Mouse (Mus musculus): ENCODE data around the gene Smim20.

Smim20 gene

DNA sequence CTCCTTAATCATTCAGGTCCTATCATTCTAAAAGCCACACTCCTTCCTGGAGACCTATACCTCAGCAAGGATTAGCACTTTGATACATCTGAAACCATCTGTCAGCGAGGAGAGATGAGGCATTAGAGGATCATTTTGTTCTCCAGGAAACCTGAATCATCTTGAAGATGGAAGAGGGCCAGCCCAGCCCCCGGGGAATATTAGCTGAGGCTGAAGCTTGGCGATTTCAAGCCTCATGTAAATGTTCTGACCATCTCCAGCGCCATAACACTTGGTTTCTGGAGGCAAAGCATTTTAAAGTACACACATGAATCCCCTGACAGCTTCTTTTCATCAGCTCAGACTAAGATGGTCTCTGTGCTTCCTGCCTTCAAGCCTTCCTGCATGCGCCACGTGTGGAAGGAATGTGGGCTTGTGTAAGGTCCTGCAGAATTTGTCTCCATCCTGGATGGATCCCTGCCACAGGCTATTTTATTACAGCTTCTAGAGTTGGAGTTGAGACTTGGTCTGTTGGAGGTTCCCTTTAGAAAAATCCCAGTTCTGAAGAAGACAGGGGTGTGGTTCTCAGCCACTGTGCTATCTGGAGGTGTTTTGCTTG is 1.3 kb downstream of the Smim20 start:
- peak; percentile 64 for DNase-seq

DNA sequence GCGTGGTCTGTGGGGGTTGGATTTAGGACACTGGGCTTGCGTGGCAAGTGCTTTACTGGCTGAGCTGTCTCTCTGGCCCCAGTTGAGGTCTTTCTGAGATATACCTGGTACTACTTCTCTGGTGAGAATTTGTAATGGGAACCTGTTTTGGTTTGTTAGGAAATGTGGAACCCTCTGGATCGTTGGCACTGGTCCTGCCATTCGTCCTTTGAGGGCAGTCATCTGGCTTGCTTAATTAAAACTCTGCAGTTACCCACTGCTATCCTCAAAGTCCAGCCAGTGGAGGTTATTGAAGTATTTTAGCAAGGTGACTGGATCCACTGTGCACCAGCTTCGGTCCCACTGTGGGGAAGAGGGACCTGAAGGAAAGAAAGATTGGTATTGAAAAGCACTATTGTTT is 2.9 kb downstream of the Smim20 start:
- no peak for DNase-seq

DNA sequence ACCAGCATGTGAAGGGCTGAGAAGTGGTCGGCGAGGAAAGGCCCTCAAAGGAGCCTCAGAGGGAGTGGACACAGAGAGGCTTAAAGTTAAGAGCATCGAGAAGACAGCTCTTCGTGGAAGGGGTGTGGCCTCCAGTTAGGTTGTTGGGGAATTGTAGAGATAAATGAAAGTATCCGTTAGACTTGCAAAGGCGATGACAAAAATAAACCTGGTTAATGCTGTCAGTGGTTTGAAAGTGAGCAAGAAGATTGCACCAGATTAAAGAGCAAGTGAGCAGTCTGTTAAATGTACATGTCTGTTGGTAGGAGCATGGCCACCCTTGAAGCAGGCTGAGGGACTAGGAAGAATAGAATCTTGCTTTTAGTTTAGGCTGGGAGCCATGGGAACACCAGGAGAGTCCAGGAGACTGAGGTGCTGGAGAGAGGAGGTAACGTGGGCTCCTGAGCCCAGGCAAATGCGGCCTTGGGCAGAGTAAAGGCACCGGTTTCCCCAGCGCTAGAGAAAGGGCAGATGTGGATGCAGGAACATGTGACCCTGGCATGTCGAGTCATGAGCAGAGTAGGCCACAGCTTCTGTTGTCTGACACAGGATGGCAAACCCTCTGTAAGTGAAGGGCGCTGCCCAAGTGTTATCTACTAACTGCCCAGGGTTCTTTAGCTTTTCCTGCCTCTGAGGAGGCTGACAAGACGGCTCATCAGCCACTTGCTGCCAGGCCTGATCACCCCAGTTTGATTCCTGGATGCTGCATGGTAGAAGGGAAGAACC is 4.2 kb downstream of the Smim20 start:
- no peak for DNase-seq

DNA sequence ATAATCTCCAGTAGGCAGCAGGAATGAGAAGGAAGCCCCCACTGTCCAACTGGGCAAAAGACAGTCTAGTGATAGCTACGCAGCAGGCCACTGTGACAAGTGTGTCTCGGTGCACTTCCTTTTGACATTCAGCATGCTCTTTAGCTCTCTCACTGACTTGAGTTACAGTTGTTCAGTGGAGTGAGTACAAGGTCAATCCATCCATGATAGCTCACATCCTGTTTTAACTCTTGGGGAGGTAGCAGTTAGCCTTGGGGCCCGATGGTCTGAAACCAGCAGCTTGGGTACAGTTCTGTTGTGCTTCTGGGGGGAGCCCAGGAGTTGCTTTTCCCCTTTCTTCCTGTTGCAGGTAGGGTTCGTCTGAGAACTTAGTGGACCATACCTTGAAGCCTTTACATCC is 5.7 kb downstream of the Smim20 start:
- DNase-seq: no peak

DNA sequence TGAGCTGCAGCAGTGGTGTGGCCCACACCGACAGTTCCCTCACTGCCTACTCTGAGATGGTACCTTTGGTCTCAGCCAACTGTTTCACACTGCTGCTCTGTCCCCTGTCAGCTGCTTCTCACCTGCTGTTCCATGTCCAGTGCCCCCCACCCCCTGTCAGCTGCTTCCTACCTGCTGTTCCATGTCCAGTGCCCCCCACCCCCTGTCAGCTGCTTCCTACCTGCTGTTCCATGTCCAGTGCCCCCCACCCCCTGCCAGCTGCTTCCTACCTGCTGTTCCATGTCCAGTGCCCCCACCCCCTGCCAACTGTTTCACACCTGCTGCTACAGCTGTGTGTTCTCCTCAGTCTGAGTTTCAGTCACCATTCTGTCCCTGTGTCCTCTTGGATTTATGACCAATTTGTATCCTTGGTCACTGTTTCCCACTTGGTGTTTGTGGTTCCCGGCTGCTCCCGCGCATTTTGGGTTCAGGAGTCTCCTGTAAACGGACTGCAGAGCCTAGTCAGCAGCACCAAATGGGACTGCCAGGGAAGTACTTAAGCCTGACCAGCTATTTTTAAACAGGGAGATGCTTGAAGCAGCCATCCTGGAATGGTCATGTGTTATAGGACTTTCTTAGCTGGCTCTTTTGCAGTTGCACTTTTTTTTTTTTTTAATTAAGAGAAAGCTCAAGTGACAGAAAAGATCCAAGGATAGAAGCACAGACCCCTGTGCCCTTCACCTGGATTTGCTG is 7.0 kb downstream of the Smim20 start:
- no peak for DNase-seq

DNA sequence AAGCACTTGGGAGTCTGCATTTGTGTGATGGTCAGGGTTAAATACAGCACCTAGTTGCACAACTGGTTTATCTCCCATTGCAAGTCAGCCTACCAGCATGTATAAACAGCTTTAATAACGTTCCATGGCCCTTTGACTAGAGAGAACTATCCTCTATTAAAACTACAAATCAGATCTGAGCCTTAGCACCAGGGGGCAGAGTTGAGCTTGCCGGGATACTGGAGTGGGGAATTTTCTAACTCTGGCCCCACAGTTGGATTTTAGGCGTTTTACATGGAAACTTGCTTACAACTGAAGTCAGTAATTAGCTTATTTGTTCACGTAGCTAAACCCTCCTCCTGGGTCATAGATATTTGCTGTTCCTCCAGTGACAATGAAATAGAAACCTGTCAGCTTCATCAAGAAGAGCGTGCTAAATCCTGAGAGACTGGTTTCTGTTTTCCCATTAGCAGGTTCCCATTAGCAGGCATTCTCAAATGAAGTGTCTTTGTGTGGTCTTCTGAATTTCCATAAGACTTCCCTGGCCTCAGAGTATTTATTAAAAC is 8.0 kb downstream of the Smim20 start:
- DNase-seq: peak; percentile 56

DNA sequence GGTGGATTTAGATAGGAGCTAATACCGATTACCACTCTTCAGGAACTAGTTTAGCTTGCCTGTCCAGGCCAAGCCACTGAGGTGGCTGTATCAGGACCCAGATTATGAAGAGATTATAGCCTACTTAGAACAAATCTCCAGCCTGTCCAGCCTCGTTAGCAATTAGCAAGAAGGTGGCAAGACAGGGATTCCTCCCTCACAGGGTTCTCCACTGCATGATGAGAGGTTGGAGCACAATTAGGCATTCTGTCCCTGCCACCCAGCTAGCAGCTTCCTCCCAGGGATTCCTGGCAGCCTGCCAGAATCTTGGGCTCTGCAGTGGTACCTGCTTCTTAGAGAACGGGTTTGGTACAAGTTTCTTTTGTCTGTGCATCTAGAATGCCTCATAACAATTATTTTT is 8.5 kb downstream of the Smim20 start:
- no peak for DNase-seq

DNA sequence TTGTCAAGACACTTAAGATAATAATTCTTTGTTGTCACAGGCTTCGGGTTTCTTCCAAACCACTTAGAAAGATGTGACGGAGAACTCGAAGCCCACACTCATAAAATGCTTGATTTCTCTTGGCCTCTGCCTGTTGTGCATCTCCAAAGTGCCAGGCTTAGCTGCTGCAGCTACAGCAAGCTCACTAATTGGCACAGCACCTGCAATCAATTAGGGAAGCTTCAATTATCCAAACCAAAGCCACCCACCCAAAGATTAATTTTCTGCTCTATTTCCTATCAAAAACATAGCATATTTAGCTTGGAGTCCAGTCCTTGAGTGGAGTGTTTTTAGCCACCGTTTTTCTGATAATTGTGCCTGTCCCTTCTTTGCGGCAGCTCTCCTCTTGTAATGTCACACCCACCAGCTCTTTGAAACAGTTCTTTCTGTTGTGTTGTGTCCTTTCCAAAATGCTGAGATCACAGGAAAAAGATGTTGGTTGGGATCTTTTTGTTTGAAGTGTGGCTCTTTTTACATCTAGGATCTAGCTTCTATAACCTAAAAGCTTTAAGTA is 9.7 kb downstream of the Smim20 start:
- no peak for DNase-seq

DNA sequence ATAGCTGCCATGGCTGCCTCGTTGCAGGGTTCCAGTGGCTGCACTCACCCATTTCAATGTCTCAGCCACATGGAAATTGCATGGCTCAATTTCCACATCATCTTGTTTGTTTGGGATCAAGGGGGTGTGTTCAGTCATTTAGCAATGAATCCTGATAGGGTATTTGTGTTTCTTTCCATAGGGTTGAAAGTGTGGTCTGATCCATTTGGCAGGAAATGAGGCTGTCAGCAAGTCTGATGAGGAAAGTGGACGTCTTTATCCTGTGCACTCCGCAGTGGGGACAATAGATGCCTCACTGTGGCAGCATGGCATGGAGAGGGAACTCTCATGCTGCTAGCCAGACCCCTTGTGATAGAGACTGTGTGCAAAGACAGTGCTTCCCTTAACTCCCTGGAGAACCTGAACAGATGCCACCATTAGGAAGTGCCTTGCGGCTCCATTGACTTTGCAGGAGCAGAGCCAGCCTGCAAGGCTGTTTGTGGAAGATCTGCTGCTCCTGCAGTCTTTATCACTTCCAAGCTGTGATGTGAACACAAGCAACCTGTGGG is 10.9 kb downstream of the Smim20 start:
- no peak for DNase-seq

DNA sequence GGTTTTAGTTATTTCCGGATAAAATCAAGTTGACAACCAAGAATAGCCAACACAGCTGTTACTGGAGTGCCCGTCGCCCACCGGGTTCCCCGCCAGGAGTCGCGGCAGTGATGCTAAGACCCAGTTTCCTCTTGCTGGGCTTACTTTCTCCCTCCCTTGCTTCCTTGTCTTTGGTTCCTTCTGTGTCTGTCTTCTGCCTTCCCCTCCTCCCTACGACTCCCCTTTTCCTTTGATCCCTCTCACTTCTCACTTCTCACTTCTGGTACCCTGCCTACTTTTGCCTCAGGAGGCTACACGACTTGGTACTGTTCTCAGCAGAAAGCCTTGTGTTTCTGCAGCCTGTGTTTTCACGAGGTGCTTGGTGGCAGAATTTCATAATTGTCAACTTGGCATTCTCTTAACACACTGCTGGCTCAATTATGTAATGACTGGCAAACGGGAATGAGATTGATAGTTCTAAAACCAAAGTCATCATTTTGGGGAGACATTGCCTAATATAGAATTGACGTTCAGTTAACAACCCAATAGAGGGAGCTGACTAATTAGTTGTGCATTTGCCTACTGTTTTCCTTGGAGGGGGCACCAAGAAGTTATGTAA is 12.4 kb downstream of the Smim20 start:
- no peak for DNase-seq

DNA sequence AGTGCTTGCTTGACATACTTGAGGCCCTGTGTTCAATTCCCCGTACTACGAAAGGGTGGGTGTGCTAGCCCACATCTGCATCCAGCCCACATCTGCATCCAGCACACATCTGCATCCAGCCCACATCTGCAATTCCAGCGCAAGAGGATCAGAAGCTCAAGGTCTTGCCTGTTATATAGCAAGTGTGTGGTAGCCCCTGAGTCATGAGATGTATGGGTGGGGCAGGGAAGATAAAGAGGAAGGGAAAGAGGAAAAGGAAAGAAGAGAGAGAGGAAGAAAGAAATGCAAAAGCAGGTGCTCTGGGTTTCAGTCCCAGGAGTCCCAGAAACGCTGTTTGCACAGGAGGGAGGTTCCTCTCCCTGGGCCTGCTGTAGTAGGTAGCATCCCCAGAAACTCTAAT is 15.6 kb downstream of the Smim20 start:
- no peak for DNase-seq

DNA sequence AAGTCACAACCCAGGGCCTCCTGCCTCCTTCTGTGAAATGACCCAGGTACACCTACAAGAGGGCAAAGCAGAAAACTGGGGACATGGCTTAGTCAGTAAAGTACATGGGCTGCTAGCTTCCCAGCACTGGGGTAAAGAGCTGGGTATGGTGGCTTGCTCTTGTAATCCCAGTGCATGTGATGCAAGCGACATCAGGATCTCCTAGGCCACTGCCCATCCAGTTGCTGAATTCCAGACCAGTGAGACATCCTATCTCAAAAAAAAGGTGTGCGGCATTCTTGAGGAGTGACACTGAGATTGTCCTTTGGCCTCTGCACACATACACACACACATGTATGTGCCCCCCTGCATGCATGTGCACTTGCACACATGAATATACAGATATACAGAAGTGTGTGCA is 19.5 kb downstream of the Smim20 start:
- DNase-seq: no peak

DNA sequence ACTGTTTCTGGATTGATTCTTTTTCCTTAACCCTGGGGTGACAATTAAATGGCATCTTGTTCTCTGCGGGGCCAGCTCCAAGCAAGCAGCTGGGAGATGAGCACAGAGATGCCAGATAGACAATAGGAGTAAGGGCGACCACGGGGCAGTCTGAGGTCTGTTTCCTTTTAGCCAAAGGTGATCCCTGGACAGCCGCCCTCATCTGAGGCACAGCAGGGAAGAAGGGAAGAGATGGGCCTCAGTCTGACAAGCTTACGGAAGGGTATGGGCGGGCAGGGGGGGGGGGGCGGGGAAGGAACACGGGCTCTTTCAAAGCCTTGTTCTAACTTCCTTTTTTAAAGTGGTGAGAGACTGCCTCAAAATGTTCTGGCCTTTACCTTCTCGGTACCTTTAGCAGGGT is 22.6 kb downstream of the Smim20 start:
- DNase-seq: no peak

DNA sequence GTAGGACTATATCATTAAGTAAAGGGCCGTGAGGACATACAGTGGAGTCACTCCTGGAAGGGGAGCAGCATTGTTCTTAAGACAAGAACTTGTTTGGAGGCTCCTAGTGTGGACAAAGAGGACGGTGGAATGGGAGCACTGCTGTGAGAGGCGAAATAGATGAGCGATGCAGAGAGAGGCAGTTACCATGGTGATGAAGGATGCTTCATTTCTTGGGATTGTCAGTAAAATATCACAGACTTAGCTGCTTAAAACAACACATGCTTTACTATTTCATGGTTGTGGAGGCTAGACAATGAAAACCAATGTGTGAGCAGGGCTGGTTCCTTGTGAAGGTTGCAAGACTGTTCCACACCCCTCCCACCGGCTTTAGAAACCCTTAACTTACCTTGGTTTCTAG is 27.7 kb downstream of the Smim20 start:
- no peak for DNase-seq

DNA sequence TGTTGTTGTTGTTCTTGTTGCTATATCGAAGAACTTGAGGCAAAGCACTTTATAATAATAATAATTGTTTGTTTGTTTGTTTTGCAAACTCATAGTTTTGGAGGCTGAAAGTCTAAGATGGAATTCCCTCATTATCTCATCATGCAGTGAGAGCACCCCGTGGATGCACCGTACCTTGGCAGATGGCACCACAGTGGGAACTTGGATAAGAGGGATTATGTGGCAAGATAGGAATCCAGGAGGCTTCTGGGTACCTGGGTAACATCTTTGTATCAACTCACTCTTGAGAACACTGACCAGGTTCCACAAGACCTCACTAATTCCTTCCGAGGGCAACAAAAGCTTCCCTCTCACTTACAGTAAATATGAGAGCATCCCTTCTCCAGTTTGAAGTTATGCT is 30.1 kb downstream of the Smim20 start:
- DNase-seq: peak; percentile 43

DNA sequence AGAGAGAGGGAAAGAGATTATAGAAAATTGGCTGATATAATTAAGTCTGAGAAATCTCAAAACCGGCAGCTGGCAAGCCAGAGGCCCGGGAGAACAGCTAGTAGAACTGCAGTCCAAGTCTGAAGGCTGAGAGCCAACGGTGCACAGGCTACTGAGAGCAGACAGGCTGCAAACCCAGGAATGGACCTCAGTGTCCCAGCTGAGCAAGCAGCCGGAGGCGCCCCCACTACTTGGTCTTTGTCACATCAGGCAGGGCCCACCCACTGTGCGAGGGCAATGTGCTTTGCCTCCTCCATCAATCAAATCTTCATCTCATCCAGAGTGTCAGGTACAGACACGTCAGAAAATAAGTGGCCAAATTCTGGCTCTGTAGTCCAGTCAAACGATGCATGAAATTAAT is 34.6 kb downstream of the Smim20 start:
- no peak for DNase-seq

DNA sequence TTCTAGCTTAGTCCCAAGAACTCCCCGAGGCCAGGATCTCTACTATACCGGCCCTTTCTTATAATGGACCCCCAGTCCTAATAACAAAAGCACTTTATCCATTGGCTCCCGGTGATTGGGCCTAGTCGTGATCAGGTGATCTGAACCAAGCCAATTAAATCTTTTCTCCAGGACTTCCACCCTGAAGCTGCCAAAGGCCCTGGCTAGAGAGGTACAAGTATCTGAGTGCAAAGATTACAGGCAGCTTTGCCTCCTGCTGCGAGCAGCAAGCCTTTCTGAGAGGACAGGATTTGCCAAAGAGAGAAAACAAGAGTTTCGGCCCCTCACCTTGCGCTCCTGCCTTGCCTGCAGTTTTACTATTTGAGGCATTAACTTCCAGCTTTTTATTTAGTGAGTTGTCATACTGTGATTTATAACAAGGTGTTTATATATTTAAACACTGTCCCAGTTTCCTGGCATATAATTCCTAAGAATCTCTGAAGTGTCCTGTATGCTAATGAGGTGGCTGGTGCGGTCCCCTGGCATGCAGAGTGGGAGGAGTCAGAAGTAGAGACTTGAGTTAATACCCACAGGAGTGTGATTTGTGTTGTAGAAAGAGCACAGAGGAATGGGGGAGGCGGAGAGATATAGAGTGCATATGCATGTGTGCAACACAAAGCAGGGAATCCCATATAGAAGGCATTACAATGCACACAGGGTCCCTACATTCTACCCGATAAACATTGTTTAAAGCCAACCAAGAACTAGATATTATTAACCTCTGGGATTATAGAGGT is 36.2 kb downstream of the Smim20 start:
- DNase-seq: no peak

DNA sequence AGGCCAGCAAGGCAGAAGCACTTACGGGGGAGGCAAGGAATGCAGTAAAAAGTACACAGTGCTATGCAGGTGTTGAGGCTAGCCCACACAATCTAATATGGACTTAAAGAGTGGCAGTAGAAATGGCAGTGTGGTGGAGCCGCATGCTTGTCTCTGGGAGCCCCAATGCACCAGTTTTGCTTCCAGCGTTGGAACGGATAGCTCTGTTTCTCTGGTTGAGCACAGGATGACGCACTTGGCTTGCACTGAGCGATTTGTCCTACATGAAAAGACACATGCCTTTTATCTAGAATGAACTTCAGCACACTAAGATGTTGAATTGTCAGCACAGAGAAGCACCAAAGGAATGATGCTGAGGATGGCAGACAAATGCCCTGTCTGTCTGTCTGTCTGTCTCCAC is 37.1 kb downstream of the Smim20 start:
- DNase-seq: no peak

DNA sequence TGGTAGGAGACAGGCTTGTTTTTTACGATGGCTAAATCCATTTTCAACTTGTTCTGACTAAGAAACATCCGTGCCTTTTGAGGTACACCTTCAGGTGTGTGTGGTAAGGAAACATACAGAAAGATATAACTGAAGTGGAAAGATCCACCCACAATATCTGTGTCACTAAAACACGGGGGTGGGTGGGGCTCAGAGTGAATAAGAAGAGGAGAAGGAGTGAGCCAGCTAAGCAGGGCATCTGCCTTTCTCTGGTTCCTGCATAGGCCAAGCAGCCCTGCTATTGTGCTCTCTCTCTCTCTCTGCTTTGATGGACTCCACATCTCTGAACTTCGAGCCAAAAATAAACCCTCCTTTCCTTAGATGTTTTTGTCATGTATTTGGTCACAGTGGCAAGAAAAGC is 38.1 kb downstream of the Smim20 start:
- no peak for DNase-seq

DNA sequence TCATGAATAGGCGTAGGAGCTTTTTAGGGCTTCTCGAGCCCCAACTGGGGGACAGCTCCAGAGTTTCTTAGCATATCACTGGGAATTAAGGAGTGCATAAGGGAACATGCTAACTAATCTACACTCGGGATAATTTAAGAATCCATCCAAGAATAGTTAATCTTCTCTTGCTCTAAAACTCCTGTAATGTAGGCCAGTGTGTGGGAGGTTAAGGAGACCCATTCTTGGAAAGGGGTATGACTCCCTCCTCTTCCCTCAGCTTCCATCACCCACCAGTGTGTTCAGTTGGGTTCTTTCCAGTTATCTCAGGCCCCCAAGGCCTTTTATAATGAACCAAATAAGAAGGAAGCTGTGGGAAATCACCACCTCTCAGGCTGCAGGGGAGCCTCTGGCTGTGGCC is 40.0 kb downstream of the Smim20 start:
- no peak for DNase-seq

DNA sequence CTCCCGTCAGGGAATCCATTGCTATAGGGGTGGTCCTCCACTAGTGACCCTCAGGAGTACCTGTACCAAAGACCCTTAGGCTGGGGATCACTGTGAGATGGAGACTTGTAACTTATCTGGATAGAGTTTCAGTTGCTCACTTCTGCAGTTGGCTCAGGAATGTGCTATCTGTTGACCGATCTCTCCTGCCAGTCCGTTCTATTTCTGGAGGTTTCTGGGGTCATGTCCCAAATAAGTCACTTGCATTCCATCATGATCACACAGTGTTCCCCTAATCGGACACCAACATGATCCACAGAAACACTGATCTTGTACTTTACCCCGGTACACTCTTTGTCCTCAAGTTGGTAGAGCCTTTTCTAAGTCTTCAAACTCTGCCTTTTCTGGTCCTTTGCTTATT is 40.6 kb downstream of the Smim20 start:
- no peak for DNase-seq

Data from cerebellum, adult 9-10 months (tissue).